Mouse (Mus musculus): ENCODE results near the gene Sept11. TPM values are rescaled to one million over a fixed set of nuclear protein-coding genes. Genes with fewer than 3 reads are reported as not detected.

Sept11 gene
- polyA plus RNA-seq, 1 experiment: 18.4 TPM

GRCm38 (mm10) chr5:93109555-93109954 is 16.3 kb downstream of the Sept11 start:
- TF ChIP-seq GATA1 (IDR thresholded peaks at IDR 0.05; ENCODE audit: low read length): no peak

DNA sequence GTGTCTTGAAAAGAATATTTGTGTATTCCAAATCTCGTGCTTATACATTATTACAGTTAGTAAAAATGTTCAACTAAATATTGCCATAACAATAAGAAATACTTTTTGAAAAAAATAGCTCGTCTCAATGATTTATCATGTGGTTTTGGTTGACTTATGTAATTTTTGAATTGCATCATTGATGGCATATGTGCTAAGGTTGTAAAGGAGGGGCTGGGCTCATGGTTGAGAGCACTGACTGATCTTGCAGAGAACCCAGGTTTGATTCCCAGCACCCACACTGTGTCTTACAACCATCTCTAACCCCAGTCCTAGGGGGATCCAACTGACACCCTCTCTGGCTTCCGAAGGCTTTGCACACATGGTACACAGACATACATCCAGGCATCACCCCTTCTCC is 19.1 kb downstream of the Sept11 start:
- TF ChIP-seq GATA1 (IDR thresholded peaks at IDR 0.05; ENCODE audit: low read length): no peak

GRCm38 (mm10) chr5:93113517-93113916 is 20.3 kb downstream of the Sept11 start:
- TF ChIP-seq GATA1 (IDR thresholded peaks at IDR 0.05; ENCODE audit: low read length): no peak

- TF ChIP-seq GATA1 (IDR thresholded peaks at IDR 0.05; ENCODE audit: low read length): no peak
Measured at GRCm38 (mm10) chr5:93114515-93114914, 21.3 kb downstream of the Sept11 start.

DNA sequence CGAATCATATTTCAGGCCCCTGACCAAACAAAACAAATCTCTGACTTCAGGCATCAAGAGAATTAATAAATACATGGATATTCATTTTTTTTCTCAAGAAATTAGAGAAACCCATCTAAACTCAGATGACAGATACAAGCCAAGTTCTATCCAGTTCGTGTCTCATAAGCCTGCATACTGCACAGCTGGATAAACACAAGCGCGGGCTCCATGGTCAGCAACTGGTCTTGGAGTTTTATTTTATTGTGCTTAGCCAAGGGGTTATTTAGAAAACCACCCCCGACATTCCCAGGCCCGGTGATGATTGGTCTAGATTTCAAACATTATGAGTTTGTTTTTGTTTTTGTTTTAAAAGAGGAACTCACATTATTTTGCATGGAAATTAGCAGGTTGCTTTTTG is 21.8 kb downstream of the Sept11 start:
- TF ChIP-seq GATA1 (IDR thresholded peaks at IDR 0.05; ENCODE audit: low read length): no peak

DNA sequence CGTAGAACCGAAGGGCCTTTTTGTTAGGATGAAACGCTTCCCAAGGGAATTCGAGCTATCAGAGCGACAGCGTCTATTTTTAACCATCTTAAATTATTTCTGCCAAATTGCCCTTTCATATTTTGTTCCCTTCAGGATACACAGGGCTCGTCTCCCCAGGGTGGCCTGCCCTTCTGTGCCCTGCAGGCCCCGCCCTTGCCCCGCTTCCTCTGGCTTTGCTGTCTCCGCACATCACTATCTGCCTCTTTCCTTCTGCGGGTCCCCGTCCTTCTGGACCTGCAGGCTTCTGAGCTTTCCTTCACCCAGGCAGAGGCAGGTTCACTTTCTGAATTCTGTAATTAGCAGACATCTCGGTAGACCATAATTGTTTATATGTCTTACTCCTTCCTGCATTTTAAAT is 22.6 kb downstream of the Sept11 start:
- no peak for TF ChIP-seq GATA1 (IDR thresholded peaks at IDR 0.05; ENCODE audit: low read length)

GRCm38 (mm10) chr5:93117648-93118047 is 24.4 kb downstream of the Sept11 start:
- TF ChIP-seq GATA1 (IDR thresholded peaks at IDR 0.05; ENCODE audit: low read length): no peak

DNA sequence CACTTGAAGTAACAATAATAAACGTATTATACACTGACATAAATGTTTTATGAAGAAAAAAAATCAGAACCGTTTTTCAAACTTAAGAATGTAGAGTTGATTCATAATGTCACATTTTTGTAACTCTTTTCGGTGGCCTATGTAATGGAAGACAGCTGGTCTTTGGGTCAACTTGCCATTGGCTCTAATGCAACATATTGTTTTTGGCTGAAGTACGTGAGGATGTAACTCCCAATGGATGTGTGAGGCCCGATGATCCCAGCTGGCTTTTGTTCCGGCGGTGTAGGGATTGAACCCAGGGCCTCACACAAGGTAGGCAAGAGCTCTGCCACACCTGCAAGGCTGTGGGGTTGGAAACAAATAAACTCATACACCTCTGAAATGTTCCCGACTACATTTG is 28.4 kb downstream of the Sept11 start:
- no peak for TF ChIP-seq GATA1 (IDR thresholded peaks at IDR 0.05; ENCODE audit: low read length)

DNA sequence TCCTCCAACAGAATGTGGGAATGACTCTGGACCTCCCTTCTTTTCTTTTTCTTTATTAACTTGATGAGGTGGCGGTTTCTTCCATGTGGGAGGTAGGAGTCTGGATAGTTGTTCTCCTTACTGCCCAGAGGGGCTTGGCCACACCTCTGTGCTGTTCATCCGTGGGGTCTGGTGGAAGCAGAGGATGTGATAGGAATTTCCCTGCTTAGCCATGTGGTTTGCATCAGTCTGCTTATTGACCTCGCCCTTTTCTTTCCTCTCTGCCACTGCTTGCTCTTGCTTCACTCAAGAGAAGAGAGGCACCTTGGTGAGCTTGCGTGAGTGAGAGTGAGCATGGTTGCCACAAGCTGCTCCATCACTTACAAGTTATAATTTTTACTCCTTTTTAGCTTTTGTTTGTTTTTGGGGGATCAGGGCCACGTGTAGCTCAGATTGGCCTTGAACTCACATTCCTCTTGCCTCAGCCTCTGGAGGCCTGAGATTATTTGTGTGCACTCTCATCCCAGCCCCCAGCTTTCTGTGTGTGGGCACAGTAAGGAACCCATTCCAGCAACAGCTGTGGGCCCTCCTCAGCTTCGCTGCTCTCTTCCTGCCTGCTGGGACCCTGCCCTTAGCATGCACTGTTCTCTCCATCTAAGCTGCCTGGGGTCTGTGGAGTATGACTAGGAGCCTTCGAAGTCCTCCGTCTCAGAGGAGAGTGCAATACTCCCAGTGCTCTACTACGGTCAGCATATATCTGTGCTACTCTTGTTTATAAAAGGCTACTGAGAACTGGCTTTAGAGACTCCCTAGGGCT is 31.0 kb downstream of the Sept11 start:
- TF ChIP-seq GATA1 (IDR thresholded peaks at IDR 0.05; ENCODE audit: low read length): no peak

- TF ChIP-seq GATA1 (IDR thresholded peaks at IDR 0.05; ENCODE audit: low read length): no peak
Measured at GRCm38 (mm10) chr5:93125325-93125724, 32.1 kb downstream of the Sept11 start.

GRCm38 (mm10) chr5:93126222-93126929 is 33.1 kb downstream of the Sept11 start:
- TF ChIP-seq GATA1 (IDR thresholded peaks at IDR 0.05; ENCODE audit: low read length): no peak

DNA sequence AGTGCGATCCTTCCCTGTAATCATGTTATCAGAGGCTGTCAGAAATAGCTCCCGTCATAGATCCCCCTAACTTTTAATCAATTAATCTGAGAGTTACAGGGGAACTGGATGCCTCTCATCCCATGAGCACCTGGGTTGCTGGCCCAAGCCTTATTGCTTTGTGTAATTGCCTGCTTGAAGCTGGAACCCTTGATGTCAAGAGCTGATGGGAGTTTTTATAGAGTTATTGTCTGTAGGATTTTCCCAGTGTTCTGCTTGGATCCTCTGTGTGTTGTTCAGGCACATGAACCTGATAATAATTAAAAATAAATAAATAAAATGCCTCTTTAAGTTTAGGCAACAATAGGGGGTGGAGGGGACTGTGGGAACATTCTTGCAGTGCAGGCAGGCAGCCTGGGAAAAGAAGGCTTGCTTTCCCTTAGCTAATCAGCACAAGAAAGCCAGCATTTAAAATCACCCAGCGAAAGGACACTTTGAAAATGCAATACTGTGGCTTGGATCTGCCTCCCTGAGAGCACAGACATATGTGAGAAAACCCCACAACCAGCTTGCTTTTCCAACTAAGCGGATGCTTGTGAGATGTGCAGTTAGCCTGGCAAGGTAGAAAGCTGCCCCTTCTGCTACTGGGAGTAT is 33.8 kb downstream of the Sept11 start:
- no peak for TF ChIP-seq GATA1 (IDR thresholded peaks at IDR 0.05; ENCODE audit: low read length)

DNA sequence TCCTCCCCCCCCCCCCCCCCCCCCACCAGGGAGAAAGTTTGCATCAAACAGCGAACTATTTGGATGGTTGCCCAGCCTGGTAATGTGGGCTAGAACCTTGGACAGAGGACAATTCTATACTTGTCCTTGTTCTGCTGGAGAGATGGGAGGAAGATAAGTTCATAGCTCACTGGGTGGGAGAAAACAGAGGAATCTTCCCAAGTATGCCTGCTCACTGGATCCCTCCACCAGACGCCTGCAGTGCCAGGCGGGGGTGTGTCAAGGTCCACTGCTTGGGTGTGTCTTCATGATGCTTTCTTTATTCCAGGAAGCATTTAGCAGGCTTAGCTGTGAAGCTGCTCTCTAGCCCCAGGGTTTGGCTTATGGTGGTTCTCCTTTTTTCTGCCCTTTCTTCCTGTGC is 34.5 kb downstream of the Sept11 start:
- no peak for TF ChIP-seq GATA1 (IDR thresholded peaks at IDR 0.05; ENCODE audit: low read length)

- no peak for TF ChIP-seq GATA1 (IDR thresholded peaks at IDR 0.05; ENCODE audit: low read length)
Measured at GRCm38 (mm10) chr5:93128765-93129164, 35.5 kb downstream of the Sept11 start.

GRCm38 (mm10) chr5:93129953-93130352 is 36.7 kb downstream of the Sept11 start:
- TF ChIP-seq GATA1 (IDR thresholded peaks at IDR 0.05; ENCODE audit: low read length): no peak

DNA sequence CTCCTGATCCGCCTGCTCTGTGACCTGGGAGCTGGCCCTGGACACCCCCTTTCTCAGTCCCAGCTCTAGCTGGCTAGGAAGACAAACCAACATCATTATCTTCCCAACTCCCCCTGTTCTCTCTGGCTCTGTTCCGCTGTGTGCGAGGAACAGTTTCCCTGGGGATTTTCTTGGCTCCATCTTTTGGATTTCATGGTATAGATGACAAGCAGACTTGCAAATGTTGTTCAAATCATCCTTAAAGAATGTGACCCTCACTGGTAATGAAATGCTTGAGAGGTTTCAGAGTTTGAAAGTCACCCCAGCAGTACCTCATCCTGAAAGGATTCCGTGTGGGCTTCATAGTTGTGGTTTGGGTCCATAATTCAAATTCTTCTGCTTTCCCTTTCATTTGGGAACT is 38.2 kb downstream of the Sept11 start:
- no peak for TF ChIP-seq GATA1 (IDR thresholded peaks at IDR 0.05; ENCODE audit: low read length)

All from G1E-ER4 (cell line).